Mouse (Mus musculus) left cerebral cortex, adult 2 months (tissue): ENCODE results near the gene Cerk. TPM values are rescaled to one million over a fixed set of nuclear protein-coding genes. Genes with fewer than 3 reads are reported as not detected.
A peak's percentile ranks its signal among the peaks of the same experiment; 100 is the strongest.
"Not testable (repeated sequence)": the region's sequence is repeated elsewhere in the genome, so short reads cannot be mapped to it uniquely, and the experiment has no call there.

Source experiments
- DNase-seq, 2 experiments: peaks; one replicate each; pipeline ENCODE4 v3.0.0; 2021 to 2022; ENCODE audit warnings: low spot score in 2 of 2, mixed read lengths in 1 of 2; ENCODE audit errors: extremely low spot score in 1 of 2
- H3K27ac ChIP-seq: fragments of 200-600 bp; 2 replicates; pipeline ENCODE4 v1.8.1; 2022
- H3K4me3 ChIP-seq: fragments of 200-600 bp; 2 replicates; pipeline ENCODE4 v1.8.1; 2022
- CTCF ChIP-seq: fragments of 200-600 bp; IDR thresholded peaks from 2 replicates; pipeline ENCODE4 v1.8.1; 2022; ENCODE audit warnings: antibody characterized with exemption, mild to moderate bottlenecking, moderate library complexity
- intact Hi-C: fragments of 180-260 bp; cut with DNase I; formaldehyde crosslinking; loops from one replicate; pipeline ENCODE4 v1.15.1; 2025
- total RNA-seq, 2 experiments: library from RNA; stranded (reverse); gene quantifications; 2 replicates each; pipeline ENCODE4 v1.2.3; 2021

The Cerk gene
- total RNA-seq, 2 experiments from 2014 or later, result 57.9 to 59.0 TPM

DNA sequence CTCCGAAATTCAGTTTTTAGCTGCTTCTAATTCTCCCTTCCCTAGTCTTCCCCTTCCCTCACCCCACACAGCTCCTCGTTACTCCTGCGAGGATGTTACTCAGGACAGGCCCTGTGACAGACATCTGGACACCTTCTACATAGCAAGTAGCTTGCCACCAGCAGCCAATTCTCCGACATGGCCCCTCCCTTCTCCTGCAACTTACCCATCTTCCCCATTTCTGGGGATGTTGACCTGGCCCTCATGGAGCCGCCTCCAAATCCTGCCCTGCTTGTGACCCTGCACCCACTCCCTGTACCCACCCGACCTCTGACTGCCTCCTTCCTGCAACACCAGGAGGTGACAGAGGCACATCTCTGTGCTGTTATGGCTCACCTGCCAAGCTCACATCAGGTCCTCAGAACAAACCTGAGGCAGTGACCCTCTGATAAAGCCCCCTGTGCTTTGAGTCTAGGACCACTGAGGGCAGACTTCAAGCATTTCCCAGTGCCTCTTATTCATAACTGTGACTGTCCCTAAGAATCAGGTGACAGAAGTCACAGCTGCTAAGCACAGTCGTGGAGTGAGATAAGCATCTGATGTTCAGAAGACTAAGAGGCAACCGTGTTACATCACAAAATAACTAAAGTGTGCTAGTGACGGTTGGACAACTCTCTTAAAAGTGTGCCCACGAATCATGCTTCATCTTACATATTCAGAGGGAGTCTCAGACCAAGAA, 18.0 kb downstream of the Cerk start:
- no peak for DNase-seq
- peak overlapping the region; percentile 61 for H3K27ac ChIP-seq

DNA sequence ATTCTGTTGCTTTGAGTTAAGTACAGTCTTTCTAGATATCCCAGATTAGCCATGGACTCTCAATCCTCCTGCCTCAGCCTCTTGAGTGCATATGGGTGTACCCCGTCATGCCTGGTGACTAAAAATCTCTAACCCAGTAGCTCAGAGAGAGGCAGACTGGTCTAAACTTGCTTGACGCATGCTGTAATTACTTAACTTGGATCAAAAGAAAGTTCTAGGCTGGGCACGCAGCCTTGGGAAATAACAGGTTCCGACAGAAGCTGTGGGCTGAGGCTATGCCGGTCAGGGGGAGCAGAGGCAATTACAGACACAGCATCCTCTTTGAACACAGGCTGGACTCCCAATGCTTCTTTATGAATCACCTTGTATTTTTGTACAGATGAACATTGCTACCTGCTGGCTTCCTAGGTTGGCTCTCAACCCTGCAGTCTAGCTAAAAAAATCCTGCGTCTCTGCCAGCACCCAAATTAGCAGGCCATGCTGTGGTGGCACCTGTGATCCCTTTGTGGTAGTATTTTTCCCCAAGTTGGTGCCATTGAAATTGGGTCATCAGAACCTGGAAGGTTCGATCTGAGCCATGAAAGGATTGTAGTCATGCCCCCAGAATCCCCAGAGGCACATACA, 18.8 kb downstream of the Cerk start:
- Histone ChIP-seq H3K4me3 (no peak overlapping the region), H3K27ac (peak overlapping the region; percentile 61)
- DNase-seq, result no peak
- no peak for TF ChIP-seq CTCF
- intact Hi-C loops, result no loop called here

More for the DNA sequence above, 18.0 kb downstream of the Cerk start:
- intact Hi-C loops, result no loop called here
- no peak for TF ChIP-seq CTCF
- no peak overlapping the region for H3K4me3 ChIP-seq

DNA sequence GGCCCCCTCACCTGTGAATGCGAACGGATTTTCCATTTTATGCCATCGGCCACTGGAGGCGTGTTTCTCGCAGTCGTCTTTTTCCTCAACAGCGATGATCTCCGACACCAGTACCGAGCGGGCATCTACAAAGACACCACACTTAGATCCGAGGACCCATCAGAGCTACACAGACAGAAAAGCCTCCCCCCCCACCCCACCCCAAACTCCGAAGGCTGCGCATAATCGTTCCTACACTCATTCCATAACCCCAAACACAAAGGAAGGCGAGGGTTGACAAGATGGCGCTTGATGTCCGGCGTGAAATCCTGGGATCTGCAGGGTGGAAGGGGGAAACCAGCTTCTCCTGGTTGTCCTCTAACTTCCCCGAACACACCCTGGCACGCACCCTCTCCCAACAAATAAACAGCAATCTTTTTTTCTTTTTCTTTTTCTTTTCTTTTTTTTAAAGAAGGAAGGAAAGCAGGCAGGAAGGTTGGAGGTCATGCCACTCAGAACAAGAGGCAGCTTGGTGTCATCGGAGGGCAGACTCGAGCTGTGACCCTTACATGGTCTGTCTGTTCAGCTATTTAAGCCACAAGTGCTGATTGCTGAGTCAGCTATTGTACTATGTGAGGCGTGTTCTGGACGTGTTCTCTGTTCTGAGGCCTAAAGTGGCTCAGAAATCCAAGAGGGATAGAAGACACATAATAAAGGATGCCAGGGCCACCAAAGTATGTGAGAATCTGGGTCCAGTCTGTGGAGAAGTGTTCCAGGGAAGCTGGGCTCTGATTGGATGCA, 19.9 kb downstream of the Cerk start:
- intact Hi-C loops, result no loop called here
- no peak for TF ChIP-seq CTCF
- no peak overlapping the region for H3K27ac ChIP-seq
- no peak for DNase-seq
- no peak overlapping the region for H3K4me3 ChIP-seq

DNA sequence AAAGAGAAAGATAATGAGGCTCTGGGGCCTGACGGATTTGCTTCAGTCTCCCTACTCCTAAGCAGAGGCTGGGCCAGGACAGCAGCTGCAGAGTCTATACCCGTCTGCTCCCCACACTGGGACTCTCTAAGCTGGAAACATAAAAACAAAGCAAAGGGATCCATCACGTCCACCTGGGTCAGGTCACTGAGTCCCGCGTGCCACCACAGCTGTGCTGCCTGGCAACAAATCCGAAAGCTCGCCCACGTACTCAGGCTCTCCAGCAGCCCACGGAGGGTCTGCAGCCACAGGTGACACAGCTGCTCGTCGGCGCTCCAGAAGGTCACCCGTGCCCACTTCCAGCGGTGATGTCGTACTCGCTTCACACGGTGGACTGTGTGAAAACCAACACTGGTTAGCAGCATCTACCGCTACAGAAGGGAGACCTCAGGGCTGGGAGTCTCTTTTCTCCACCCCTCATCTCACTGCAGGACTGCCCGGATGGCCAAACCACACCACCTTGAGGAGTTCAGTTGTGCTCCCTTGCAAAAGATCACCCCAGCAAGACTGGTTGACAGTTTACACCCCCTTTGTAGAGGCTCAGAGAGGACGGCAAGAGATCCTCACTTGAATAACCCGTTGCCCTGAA, 21.1 kb downstream of the Cerk start:
- DNase-seq, result no peak
- no peak overlapping the region for H3K4me3 ChIP-seq
- no peak for TF ChIP-seq CTCF
- intact Hi-C loops, result no loop called here
- no peak overlapping the region for H3K27ac ChIP-seq

DNA sequence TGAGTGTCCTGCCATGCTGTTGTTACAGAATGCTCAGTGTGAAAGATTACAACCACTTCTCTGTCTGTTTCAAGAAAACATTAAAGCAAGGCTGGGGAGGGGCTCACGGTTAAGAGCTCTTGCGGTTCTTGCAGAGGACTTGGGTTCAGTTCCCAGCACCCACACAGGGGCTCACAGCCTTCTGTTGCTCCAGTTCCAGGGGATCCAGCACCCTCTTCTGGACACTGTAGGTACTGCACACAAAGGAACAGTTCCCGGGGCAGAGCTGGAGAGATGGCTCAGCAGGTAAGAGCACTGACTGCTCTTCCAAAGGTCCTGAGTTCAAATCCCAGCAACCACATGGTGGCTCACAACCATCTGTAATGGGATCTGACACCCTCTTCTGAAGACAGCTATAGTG, 24.1 kb downstream of the Cerk start:
- intact Hi-C loops, H3K4me3 ChIP-seq, DNase-seq, H3K27ac ChIP-seq: not testable (repeated sequence)
- peak; percentile 45 for TF ChIP-seq CTCF

DNA sequence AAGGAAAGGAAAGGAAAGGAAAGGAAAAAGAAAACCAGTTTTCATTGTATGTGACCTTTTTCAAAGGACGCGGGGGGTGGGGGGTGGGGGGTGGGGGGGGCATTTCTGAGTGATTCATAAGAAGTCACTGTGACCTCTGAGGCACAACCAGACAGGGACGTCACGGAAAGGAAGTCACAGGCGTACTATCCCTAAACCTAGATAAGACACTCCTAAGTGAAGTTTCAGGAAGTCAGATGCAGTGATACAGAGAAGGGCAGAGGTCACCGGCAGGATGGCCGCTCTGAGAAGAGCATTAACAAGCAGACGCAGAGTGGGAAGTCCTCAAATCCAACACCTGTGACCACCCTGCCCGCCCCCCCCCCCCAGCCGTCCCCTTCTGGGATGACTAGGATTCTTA, 25.0 kb downstream of the Cerk start:
- Histone ChIP-seq H3K4me3 (no peak overlapping the region), H3K27ac (no peak overlapping the region)
- intact Hi-C loops, result no loop called here
- DNase-seq, result no peak
- no peak for TF ChIP-seq CTCF

DNA sequence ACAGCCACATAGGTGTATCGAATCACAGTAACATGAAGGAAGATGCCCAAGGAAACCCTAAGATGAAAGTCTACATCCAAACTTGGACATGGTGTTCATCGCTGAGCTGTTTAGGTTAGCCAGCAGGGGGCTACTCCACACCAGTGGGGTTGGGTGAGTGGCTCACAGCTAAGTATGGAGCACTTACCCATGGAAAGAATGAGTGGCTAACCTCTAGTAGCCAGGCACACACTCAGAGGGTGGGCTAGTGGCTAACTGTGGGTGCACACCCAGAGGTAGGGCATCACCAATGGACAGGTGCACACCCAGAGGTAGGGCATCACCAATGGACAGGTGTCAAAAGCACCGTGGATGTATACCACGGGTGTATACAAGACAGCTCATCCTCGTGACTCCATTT, 26.2 kb downstream of the Cerk start:
- Histone ChIP-seq H3K4me3 (no peak overlapping the region), H3K27ac (no peak overlapping the region)
- no peak for DNase-seq
- intact Hi-C loops, result no loop called here
- peak; percentile 17; the same call in 1 of the 2 replicates for TF ChIP-seq CTCF

DNA sequence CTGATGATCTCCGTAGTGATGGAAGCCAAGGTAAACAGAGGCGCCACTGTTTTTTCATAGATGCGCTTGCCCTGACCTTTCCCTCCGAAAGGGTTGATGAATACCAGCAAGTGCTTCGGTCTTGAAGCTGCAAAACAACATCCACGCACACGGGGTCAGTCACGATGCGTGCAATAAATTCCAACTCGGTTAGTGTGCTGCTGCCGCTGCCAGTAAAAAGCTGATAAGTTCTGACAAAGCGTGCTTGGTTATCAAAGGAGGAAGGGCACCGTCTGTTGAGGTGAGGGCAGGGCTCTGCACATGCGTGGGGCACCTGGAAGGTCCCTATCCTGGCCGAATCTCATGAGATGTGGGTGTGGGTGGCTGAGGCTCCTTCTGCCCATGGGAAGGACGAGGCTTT, 26.8 kb downstream of the Cerk start:
- DNase-seq, result no peak
- Histone ChIP-seq H3K27ac (no peak overlapping the region), H3K4me3 (no peak overlapping the region)
- no peak for TF ChIP-seq CTCF
- intact Hi-C loops, result no loop called here

DNA sequence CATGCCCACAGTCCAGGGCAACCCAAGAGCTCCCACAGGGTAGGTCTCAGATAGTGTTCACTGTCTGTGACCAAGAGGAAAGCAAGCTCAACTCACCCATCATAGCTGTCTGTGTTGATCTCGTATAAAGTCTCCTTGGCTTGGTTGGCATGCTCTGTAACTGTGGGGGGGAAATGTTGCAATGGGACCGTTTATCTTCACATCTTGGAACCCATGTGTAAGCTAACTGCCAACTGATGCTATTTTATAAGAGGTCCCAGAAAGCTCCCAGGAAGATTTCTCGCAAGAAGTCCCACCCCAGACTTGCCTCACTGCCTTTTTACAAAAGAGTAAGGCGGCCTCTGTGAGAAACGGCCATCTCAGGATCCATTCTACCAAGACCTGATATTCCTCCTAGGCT, 29.4 kb downstream of the Cerk start:
- no peak overlapping the region for H3K27ac ChIP-seq
- no peak overlapping the region for H3K4me3 ChIP-seq
- DNase-seq, result no peak
- no peak for TF ChIP-seq CTCF
- intact Hi-C loops, result no loop called here

DNA sequence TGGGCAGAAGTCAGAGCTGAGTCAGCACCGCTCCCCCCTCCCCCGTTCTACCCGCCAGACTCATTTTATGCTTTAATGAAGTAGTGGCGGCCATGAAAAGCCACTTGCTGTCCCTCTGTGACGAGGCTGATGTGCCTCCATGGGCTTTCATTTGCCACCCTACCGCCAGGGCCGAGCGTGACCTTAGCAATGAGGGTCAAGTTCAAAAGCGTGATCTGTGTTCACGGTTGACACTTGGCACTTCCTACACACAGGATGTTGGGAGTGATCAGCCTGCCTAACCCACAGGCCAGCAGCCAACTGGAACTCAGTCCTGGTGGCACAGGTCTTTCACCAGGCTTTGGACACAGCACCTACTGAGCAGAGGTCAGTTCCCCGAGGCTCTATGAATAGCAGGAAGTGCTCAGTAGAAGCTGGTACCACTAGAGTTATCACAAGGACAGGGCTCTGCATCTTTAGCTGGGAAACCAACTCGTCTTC, 32.4 kb downstream of the Cerk start:
- TF ChIP-seq CTCF, result no peak
- intact Hi-C loops, result no loop called here
- Histone ChIP-seq H3K27ac (no peak overlapping the region), H3K4me3 (no peak overlapping the region)
- DNase-seq, result no peak

DNA sequence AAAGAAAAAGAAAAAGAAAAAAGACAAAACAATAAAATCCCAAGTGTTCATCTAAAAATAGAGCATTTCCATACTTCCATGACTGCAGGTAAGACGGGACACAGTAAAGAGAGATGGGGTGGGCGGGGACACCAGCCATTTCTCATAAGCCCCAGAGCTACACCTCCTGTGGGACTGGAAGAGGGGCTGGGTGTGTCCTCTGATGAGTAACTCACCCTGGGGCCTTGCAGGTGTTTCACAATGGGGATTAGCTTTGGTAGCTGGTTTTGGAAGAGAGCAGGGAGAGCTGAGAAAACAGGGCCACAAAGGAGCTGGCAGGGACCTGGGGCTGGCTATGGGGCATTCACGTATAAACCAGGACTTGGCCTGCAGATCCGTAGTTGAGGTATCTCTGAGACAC, 35.3 kb downstream of the Cerk start:
- Histone ChIP-seq H3K27ac (no peak overlapping the region), H3K4me3 (no peak overlapping the region)
- intact Hi-C loops, result no loop called here
- TF ChIP-seq CTCF, result no peak
- no peak for DNase-seq

DNA sequence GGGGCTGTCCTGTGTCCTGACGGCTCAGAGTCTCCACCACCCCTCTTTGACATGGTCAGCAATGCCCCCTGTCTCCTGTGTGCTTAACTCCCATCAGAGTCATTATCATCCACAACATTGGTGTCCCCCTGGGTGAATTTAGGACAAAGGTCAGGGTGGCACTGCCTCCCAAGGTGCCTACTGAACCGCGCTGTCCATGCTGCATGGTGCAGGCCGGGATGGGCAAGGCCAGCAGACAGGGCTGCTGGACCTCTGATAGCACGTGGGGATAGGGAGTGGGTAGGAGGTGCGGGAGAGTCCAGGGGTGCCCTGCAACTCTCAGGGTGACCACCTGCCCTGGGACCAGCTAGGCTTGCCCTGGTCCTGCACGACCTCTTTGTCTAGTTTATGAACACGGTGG, 39.0 kb downstream of the Cerk start:
- Histone ChIP-seq H3K27ac (no peak overlapping the region), H3K4me3 (no peak overlapping the region)
- intact Hi-C loops, result no loop called here
- TF ChIP-seq CTCF, result no peak
- no peak for DNase-seq
